Mouse (Mus musculus) E14TG2a.4 (cell line): ENCODE measurements around the gene Slc38a10.

Experiments
- CTCF ChIP-seq: conservative IDR thresholded peaks from 2 replicates; pipeline ENCODE4 v1.5.1; 2014; ENCODE audit warnings: low read length
- POU5F1 ChIP-seq: IDR thresholded peaks from 2 replicates; pipeline ENCODE4 v1.6.1; 2014; ENCODE audit warnings: low read length, borderline replicate concordance

DNA sequence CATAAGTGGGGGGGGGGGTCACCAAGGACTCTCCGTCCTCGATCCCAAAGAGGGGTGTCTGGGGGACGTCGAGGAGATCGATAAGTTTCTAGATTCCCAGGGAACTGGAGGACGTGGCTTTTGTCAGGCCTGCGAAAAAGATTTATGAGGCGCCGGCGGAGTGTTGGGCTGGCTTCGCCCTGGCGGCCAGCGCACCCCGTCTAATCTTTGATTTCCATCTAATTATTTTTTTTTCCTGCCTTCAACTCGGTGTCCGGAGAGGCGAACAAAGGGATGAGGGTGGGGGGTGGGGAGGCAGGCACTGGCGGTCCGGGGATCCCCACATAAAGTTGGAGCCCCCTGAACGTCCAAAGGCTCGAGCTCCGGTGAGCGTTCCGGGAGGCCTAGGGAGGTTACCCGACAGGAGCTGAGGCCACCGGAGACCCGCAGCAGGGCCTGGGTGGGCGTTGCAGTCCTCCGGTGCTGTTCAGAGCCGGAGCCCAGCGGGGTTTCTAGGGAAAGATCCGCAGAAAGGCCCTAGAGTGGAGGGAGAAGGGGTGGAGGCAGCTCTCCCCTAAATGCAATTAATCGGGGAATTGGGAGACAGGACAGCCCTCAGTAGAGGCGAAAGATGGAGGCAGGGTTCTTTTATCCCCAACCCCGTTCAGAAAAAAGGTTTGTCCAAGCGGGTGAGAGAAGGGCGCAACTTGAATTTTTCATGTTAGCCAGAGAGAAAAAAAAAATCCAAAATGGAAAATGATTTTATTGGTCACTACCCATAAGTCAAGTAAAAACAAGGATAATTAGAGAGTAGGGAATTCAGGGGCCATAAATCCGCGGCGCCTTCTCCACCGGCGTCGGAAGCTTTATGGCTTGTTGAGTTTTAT, 36.3 kb upstream of the Slc38a10 start:
- TF ChIP-seq CTCF: no peak
- TF ChIP-seq POU5F1: no peak
